Mouse (Mus musculus): ENCODE results near the gene Zbtb32. TPM values are rescaled to one million over a fixed set of nuclear protein-coding genes. Genes with fewer than 3 reads are reported as not detected.

Gene Zbtb32
- total RNA-seq (2021) = not detected
- long read RNA-seq, experiment 1 = 0 reads
- long read RNA-seq, experiment 2 = 0 reads

DNA sequence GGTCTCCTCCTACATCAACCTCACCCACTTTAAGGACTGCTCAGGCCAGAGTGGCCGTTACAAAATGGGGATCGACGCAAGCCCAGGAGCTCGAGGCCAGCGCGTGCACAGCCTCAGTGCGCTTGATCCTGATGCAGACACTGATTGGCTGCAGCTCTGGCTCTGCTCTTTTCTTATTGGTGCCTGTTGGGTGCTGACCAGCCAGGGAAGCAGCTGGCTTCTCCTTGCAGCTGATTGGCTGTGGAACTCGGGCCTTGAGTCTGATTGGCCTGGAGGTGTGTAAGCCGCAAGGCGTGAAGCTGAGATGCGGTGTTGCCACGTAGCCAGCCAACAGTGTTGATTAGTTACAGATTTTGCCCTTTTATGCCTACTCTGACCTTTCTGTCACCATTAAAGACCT, at the start of gene Zbtb32:
Zbtb32 (minus strand) TSS at position 124 of the 400 bp plus-strand sequence.
- DNase-seq (ENCODE audit: low spot score in 2 of 2) = no peak

DNA sequence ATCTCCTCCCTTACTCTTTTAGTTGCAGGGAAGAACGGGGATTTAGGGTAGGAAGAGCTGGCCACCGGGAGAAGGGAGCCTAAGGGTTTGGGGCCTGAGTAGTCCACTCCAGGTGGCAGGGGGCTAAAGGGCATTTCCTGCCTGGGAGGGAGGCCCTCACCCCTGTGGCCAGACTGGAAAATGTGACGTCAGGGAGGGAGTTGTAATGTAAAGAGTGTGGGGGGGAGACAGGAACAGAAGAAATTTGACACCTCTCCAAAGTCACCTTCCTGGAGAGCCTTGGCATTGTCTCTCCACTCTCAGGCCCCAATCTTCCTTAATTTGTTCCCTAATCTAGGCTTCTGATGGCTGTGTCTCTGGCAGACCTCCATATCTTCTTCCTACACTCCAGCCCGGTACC, 40.4 kb upstream of the Zbtb32 start:
- DNase-seq (ENCODE audit: low spot score in 2 of 2) = no peak

DNA sequence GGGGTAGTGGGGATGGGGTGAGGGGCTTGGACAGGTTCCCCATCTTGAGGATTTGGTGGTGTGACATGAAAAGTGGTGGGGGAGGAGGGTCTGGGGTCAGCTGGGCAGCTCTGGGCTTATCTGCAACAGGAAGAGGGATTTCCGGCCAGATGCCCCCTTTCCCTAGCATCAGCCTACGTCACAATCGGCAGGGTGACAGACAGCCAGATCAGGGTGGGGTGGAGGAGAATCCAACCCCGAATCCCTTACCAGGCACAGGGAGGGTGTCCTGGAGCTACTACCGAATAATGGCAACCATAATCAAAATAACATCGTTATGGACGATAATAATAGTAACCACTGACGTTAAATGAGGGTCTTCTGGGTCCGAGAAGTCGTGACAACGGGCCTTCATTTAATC, 37.7 kb upstream of the Zbtb32 start:
- no peak for DNase-seq (ENCODE audit: low spot score in 2 of 2)

DNA sequence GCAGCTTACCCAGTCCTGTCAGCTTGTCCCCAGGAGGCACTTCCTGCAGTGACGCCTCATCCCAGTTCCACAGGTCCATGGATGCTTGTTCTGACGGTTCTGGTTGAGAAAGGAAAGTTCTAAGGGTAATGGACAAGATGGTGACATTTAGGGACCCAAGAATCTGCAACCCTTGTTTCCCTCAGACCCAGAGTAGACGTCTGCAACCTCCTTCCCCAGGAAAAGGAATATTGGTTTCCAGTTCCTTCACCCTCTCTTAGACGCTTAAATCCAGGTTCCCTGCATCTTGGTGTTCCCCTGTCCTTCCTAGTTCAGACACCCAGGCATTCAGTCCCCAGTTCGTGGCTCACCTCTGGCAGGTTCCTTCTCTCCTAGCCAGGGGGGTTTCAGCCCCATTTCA, 37.0 kb upstream of the Zbtb32 start, which contains the start of gene Etv2:
Etv2 (minus strand) TSS at position 101 of the 400 bp plus-strand sequence.
- DNase-seq (ENCODE audit: low spot score in 2 of 2) = no peak

DNA sequence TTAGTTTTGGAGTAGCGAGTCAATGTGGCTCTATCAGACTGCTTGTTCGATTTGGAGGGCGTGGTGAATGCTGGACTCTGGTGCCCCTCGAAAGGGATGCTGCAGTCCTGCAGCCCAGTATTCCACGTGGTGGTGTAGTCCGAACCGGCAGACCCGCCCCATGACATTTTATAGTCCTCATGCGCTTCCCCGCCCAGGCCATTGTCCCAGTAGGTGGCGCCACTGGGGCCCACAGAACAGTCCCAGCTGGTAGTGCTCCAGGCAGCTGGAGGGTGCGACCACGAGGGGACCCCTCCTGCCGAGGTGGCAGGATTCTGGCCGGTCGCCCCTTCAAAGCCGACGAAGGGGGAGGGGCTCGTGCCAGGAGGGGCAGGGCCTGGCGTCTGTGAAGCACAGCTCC, 35.9 kb upstream of the Zbtb32 start:
- DNase-seq (ENCODE audit: low spot score in 2 of 2) = peak in 1 of 2 experiments; percentile 53

DNA sequence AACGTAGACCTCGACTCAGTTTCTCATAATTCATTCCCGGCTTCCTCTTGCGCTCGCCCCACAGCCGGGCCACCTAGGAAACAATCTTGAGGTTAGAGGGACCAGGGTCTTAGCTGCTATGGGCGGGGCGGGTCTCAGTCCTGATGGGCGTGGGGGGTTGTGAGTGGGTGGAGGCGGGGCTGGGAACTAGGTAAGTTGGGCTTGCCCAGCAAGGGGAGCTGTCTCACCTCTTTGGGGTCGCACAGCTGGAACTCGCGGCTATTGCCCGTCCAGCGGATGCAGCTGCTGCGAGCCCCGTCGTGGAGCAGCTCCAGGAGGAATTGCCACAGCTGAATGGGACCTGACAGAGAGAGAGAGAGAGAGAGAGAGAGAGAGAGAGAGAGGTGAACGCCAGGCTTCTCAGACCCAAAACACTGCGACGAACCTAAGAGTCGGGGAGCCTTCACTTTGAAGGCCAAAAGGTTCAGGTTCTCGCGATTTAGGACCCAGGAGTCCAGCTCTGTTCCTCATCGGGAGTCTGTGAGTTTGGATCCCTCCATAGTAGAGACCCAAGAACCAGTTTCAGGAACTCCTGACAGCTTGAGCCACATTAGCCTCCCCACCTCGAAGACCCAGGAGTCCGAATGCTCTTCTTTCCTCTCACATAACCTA, 35.2 kb upstream of the Zbtb32 start:
- DNase-seq (ENCODE audit: low spot score in 2 of 2) = no peak

DNA sequence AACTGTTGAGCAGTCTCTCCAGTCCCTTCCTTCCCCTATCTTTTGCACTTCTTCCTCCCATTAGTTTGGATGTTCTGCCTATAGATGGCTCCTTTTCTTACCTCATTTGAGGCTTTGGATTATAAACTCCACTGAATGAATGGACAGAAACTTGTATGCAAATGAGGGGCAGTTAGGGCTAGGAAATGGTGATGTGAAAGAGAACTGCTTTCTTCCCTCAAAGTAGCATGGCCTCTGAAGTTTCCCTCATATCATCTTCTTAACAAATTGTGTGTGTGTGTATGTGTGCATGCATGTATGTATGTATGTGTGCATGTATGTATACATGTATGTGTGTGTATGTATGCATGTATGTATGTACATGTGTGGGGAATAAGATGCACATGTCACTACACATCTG, 30.3 kb upstream of the Zbtb32 start:
- DNase-seq (ENCODE audit: low spot score in 2 of 2) = no peak

DNA sequence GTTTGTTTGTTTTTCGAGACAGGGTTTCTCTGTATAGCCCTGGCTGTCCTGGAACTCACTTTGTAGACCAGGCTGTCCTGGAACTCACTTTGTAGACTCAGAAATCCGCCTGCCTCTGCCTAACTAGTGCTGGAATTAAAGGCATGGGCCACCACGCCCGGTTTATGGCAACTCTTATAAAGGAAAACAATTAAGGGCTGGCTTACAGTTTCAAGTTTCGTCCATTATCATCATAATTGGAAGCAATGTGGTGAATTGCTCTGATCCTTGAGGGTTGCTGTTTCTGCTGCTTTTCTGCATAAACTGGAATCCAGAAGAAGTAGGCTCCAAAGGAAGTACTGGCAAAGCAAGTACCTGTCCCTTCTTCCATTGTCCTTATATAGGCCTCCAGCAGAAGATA, 27.9 kb upstream of the Zbtb32 start:
- no peak for DNase-seq (ENCODE audit: low spot score in 2 of 2)

DNA sequence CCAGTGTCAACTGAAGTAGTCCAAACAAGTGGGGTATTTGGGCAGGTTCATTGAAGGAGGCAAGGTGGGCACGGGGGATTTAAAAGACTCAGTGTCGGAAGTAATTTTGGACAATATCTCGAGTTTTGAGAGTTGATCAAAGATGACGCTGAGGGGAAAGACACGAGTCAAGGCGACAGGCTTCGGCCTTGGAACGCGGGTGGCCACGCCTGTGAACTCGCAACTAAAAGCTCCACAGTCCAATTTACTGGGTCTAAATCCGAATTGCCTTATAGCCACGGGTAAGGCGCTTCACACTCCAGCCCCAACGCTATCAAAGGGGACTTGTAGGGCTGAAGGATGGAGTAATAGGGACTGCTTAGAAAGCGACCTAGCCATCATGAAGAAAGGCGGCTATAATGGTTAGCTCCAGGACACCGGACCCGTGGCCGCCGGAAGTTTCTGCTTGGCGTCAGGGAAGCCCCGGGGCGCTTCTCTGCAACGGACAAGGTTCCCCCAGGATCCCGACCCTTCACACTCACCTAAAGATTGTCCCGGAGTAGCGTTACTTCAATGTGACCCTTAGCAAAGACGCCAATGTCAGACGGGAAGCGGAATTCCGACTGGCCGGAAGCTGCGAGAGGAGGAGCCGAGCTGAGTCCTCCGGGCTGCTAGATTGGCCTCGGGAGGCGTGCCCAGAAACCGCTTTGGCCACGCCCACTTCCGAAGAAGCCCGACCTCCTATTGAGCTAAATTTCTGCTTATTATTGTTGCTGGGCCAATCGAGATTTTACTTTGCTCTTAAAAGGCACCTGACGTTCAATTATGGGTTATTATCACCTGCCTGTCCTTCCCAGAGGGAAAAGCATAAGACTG, 27.0 kb upstream of the Zbtb32 start, which contains the start of gene Cox6b1:
Cox6b1 (minus strand) TSS at position 622 of the 855 bp plus-strand sequence.
- peak; percentile 74 to 85 for DNase-seq (ENCODE audit: low spot score in 2 of 2)

DNA sequence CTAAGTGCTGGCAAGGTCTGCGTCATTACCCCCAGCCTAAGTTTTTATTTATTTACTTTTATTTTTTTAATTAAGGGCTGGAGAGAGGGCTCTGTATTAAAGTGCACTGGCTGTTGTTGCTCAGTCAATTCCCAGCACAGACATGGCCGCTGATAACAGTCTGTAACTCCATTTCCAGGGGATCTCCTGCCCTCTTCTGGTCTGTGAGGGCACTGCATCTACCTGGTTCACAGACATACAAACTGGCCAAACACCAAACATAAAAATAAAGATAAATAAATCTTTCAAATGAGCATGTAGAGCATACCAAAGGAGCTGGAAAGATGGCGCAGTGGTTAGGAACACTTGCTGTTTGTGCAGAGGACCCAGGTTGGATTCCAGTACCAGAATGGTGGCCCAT, 20.5 kb upstream of the Zbtb32 start:
- DNase-seq (ENCODE audit: low spot score in 2 of 2) = no peak

DNA sequence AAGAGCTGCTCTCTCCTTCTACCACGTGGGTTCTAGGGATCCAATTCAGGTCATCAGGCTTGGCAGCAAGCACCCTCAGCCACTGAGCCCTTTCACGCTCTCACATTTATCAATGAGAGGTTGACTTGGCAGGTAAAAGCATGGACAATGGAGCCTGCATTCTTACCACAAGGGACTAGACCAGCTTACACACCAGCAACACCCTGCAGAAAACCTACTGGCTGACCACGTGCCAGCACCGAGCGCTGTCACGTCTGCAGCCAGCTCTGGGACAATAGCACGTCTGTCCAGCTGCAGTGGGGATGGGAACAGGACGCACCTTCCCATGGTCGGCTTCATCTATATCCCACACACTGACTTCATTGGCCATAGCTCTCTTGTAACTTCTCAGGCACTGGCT, 19.9 kb upstream of the Zbtb32 start:
- no peak for DNase-seq (ENCODE audit: low spot score in 2 of 2)

DNA sequence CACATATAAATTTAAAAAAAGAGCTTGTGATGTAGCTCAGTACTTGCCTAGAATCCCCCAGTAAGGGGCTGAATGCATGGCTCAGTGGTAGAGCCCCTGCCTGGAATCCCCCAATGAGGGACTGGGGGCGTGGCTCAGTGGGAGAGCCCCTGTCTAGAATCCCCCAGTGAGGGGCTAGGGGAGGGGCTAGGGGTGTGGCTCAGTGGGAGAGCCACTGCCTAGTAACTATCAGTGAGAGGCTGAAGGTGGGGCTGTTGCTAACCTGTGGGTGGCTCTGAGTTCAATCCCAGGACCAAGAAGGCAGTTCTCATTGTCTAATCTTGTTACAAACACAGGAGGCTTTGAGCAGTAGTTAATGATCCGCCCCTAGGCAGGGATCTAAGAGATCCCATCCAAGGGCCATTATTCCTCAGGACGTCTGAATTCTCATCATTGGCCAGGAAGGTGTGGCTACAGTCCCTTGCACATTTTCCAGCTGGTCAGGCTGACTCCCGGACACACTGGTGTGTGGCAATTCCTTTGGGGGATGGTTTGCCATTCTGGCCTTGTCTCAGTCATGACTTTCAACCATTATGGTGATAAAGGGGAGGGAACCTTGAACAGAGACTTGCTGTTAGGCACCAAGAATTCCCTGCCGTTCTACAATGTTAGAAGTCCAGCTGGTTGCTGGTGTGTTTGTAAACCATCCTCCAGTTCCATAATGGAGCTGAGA, 16.5 kb upstream of the Zbtb32 start:
- no peak for DNase-seq (ENCODE audit: low spot score in 2 of 2)

DNA sequence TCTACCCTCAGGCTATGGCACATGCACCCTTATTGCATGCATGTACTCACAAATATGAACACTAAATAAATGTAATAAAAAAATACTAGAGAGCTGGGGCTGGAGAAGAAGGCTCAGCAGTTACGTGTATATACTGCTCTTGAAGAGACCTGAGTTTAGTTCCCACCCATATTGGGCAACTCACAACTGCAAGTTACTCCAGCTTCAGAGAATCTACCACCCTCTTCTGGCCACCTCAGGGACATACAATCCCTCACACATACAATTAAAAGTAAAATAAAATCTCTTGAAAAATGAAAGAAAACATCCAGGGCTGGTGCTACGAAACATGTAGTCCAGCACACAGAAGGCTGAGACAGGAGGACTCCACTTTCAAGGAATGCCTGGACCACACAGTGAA, 15.7 kb upstream of the Zbtb32 start:
- DNase-seq (ENCODE audit: low spot score in 2 of 2) = no peak

DNA sequence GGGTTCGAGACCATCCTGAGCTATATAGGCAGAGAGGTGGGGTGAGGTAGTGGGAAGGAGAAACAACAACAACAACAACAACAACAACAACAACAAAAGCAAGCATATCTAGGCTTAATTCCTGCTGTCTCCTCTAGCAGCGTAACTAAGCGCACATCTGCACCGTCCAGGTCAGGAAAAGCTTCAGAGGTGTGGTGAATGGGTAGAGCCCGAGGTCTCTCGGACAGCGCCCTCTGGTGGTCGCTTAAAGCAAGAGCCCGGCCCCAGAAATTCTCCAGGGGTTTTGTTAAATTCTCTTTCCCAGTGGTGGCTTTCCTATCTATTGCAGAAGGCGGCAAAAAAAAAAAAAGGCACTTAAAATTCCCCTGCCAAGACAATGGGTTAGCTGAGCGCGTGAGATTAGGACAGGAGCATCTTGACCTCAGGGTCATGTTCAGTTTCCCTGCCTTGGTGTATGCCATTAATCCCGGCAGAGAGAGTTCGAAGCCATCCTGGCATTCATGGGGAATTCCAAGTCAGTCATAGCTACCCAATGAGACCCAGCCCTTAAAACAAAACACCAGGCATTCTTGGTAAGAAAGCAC, 14.9 kb upstream of the Zbtb32 start:
- peak in 1 of 2 experiments; percentile 52 for DNase-seq (ENCODE audit: low spot score in 2 of 2)

DNA sequence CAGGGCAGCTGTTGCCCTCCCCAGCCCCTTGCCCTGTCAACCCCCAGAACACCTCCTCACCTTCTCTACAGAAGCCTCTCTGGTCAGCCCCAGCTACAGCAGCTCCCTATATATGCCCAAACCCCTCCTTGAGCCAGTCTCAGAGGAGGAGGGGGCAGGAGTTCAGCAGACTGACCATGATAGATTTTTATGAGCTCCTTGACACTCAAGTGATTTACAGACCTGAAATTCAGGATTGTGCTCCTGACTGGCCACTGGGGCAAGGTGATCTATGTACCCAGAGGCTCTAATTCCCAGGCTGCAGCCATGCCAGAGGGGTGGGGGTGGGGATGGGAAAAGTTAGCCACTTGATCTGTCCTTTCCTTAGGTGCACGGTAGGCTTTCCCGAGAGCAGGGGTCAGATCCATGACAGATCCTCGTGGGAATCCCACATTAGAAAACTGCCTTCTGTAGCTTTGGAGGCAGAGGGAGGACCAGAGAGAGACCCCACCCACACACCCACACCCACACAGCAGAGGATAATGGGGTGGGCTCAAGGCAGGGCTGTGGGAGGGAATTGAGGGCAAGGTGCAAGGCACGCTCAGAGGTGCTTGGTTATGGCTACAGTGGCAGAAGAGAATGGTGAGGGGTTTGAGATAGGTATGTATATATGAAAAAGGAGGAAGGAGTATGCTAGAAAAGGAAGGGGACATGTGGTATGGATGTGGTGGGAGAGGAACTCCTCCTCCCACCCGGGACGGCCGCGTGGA, 14.1 kb upstream of the Zbtb32 start, which contains the start of gene Upk1a:
Upk1a (minus strand) TSS at position 194 of the 749 bp plus-strand sequence.
- DNase-seq (ENCODE audit: low spot score in 2 of 2) = no peak

DNA sequence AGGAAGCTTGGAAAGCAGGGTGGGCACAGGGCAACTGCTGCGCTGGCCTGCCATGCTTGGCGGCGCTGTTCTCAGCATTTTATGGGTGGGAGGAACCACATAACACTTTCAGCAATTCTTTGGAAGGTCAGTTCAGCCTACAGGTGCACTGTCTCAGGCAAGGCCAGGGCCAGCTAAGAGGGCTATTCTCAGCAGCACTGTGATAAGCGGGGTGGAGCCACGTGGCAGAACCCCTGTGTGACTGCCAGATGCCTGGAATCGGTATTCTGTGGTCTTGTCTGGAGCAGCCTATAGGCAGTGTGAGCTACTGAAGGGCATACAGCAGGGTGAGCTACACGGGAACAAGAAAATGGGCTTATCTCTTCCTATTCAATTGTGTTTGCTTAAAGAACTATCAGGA, 11.3 kb upstream of the Zbtb32 start:
- no peak for DNase-seq (ENCODE audit: low spot score in 2 of 2)

DNA sequence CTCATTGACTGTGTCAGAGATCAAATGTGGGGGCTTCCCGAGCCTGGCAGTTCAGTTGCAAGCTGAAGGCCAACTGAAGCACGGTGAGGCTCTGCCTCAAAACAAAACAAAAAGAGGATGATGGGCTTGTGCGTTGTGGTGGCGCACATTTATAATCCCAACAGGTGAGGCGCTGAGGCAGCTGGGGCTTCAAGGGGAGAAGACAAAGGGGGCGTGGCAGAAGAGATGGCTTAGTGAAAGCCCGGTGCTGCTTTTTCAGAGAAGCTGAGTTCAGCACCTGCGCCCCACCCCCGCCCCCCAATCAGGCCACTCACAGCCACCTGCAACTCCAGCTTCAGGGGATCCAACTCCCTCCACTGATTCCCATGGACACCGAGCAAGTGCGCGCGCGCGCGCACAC, 9.8 kb upstream of the Zbtb32 start:
- DNase-seq (ENCODE audit: low spot score in 2 of 2) = no peak

DNA sequence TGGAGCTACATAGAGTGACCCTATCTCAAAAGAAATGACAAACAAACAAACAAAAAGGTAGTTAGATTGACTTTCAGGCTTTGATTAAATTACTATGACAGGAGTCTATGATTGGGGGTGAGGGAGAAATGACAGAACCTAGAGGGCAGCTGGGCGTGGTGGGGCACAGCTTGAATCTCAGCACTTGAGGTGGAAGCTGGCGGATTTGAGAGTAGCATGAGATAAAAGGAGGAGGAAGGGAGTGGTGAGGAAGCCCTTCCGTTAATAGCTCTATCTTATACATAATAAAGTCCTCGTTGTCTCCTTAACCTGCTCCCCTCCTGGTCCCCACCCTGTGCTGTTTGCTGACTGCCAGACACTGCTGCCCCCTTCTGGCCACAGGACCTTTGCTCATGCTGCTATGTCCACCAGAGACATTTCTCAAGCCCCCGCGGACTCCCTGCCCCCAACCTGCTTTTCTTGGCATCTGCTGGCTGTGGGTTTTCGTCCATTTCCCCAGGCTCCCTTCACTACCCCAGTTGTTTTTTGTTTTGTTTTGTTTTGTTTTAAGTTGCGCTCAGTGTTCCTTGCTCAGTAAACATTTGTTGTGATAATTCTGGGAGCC, 9.1 kb upstream of the Zbtb32 start:
- no peak for DNase-seq (ENCODE audit: low spot score in 2 of 2)

DNA sequence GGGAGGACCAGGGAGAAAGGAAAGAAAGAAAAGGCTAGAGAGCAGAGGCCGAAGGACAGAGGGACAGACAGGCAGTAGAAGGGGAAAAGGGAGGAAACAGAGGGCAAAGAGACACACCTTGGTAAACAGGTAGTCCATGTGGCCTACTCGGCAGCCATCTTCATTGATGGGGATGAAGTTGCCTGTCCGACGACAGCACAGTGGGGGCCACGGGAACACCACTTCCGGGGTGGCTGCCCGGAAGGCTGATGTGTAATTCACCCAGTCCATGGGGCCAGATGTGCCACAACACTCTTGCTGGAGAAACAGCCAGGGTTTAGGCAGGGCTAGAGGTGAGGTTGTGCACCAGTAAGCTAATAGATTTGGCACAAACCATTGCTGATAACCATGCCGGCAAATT, 6.2 kb upstream of the Zbtb32 start:
- no peak for DNase-seq (ENCODE audit: low spot score in 2 of 2)

DNA sequence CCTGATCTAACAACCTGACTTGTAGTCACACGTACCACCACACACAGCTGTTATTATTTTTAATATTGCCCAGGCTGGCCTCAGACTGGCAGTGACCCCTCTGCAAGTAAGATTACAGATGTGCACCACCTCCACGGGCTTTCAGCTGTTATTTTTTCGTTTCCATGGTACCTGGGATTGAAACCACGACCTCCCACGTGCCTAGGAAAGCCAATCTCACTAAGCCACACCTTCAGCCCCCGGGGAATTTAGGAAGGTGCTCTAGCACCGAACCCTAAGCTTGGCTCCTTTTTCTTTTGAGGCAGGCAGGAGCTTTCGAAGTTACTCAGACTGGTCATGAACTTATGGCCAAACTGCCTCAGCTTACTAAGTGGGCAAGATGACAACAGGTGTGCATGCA, 5.7 kb upstream of the Zbtb32 start:
- DNase-seq (ENCODE audit: low spot score in 2 of 2) = no peak
